Mouse (Mus musculus) G1E-ER4 (cell line): Measurements from ENCODE around the gene Olfr1225. TPM values are rescaled to one million over a fixed set of nuclear protein-coding genes. Genes with fewer than 3 reads are reported as not detected.
"Not testable (repeated sequence)": the region's sequence is repeated elsewhere in the genome, so short reads cannot be mapped to it uniquely, and the experiment has no call there.

Source experiments
- GATA1 ChIP-seq: IDR thresholded peaks from one replicate; pipeline ENCODE4 v1.8.0; 2012; ENCODE audit warnings: low read length, inconsistent platforms
- polyA plus RNA-seq: library from polyadenylated mRNA; stranded (reverse); fragments of >175 nt; gene quantifications from 2 replicates; pipeline ENCODE4 v1.2.3, GENCODE M21; 2012

Gene Olfr1225
- not detected in 2 replicates for polyA plus RNA-seq

DNA sequence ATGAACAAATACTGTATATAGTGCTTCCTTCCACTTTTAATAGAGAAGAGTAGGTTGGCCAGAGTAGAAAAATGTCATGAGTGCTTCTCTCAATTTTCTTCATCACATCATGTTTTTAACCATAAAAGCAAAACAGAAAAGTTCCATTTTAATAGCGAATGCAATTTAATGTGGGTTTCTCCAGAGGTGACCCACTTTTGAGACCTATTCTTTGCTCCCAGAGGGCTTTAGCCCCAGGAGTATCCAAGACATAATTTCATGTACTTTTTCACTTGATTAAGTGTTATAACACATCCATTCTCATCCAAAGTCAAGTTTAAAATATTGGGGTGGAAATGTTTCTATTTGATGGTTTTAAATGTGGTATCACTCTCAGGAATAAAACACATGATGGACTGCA lies at the start of gene Olfr1225:
Gene Olfr1225 (minus strand): TSS at position 101 of the 400 bp plus-strand sequence.
- no peak for TF ChIP-seq GATA1

GRCm38 (mm10) chr2:89199948-89200347 lies 25.5 kb upstream of the Olfr1225 start, which contains the start of gene Olfr1226:
Olfr1226 (minus strand) TSS chr2:89200048.
- TF ChIP-seq GATA1: no peak

DNA sequence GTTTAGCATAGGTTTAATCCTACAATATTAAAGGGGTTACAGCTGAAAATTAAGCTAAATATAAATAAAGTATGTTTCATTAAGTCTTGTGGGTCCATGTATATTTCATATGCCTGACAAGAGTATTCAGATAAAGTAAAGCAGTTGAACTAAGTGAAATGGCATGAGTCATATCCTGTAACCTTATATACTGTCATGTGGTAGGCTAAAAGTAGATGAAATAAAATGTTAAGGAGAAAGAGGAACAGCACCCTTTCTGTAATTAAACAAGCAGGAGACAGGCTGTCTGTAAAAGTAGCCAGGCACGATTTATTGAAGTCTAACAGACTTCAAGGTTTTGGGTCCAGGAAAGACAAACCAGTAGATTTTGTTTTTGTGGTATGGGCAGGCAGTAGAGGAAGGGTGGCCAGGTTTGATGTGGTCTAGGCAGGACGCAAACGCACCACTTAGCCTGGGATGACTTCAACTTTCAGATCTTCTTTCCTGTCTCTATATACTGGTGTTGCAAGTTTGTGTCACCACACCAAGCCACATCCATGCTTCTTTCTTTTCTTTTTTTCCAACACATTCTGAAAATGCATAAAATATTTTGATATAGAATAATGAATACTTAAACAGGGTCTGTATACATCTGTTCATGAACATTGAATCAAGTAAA lies 22.0 kb upstream of the Olfr1225 start:
- no peak for TF ChIP-seq GATA1

DNA sequence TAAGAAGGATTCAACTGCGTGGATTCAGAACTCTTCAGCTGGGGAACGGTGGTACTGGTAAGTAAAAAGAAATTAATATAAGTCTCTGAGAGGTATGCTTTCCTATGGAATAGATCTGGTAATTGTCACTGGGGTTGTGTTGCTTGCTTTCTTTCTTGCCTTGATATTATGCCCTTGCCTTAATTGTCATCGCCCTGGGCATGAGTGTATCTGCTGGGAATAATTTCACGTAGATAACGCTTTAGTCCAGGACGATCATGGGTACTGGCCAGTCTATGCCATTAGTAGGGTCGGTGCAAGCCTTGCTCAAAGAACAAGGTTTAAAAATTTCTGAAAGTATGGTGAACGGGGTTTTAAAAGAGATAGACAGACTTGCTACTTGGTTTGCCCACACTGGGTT lies 10.5 kb downstream of the Olfr1225 start, which contains the start of gene Olfr1224-ps1:
Gene Olfr1224-ps1 (minus strand): TSS at position 101 of the 400 bp plus-strand sequence.
- TF ChIP-seq GATA1: not testable (repeated sequence)

- no peak for TF ChIP-seq GATA1
Observed at GRCm38 (mm10) chr2:89151460-89151859, 23.0 kb downstream of the Olfr1225 start, which contains the start of gene Olfr1223. Olfr1223 (minus strand) TSS chr2:89151560.

DNA sequence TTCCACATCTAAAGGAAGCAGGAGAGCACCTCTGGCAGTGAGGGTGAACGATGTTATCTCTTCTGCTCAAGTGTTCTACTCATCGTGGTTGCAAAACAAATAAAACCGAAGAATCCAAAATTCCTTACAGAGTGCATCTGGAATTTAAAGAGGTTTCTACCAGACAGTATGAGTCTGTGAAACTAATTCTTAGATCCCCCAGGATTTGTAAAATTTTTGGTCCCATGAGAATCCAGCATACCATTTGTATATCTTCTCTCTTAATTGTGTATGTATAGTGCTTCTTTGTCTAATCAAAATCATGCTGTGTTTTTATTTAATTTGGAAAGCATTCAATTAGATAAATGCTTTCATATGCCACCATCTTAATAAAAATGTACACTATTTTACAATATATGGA lies 41.5 kb downstream of the Olfr1225 start, which contains the start of gene Olfr1222:
Gene Olfr1222 (minus strand): TSS at position 101 of the 400 bp plus-strand sequence.
- TF ChIP-seq GATA1: no peak

Other genes with a start within 250 kb of the Olfr1225 start
- gene Olfr1211, start 236.6 kb downstream of the Olfr1225 start, polyA plus RNA-seq: not detected in 2 replicates
- gene Olfr1212, start 220.7 kb downstream of the Olfr1225 start, polyA plus RNA-seq: not detected in 2 replicates
- gene Gm13762, start 194.4 kb downstream of the Olfr1225 start, polyA plus RNA-seq: not detected in 2 replicates
- gene Olfr1214, start 182.0 kb downstream of the Olfr1225 start, polyA plus RNA-seq: not detected in 2 replicates
- gene Olfr1215, start 167.7 kb downstream of the Olfr1225 start, polyA plus RNA-seq: not detected in 2 replicates
- not detected in 2 replicates for gene Olfr1216, start 156.3 kb downstream of the Olfr1225 start, polyA plus RNA-seq
- not detected in 2 replicates for gene Olfr1217, start 142.6 kb downstream of the Olfr1225 start, polyA plus RNA-seq
- gene Olfr1218, start 113.5 kb downstream of the Olfr1225 start, polyA plus RNA-seq: not detected in 2 replicates
- gene Olfr1219, start 91.2 kb downstream of the Olfr1225 start, polyA plus RNA-seq: not detected in 2 replicates
- gene Olfr1220, start 67.8 kb downstream of the Olfr1225 start, polyA plus RNA-seq: not detected in 2 replicates
- not detected in 2 replicates for gene Olfr1221, start 57.4 kb downstream of the Olfr1225 start, polyA plus RNA-seq
- not detected in 2 replicates for gene Olfr1222, start 41.6 kb downstream of the Olfr1225 start, polyA plus RNA-seq
- not detected in 2 replicates for gene Olfr1223, start 23.1 kb downstream of the Olfr1225 start, polyA plus RNA-seq
- gene Olfr1224-ps1, start 10.6 kb downstream of the Olfr1225 start, polyA plus RNA-seq: not detected in 2 replicates
- gene Olfr1226, start 25.4 kb upstream of the Olfr1225 start, polyA plus RNA-seq: not detected in 2 replicates
- gene Olfr1228, start 79.4 kb upstream of the Olfr1225 start, polyA plus RNA-seq: not detected in 2 replicates
- not detected in 2 replicates for gene Olfr1229, start 113.3 kb upstream of the Olfr1225 start, polyA plus RNA-seq
- gene Olfr1230, start 122.6 kb upstream of the Olfr1225 start, polyA plus RNA-seq: not detected in 2 replicates
- not detected in 2 replicates for gene Olfr1231, start 132.4 kb upstream of the Olfr1225 start, polyA plus RNA-seq
- gene Olfr1232, start 155.0 kb upstream of the Olfr1225 start, polyA plus RNA-seq: not detected in 2 replicates
- not detected in 2 replicates for gene Olfr1233, start 167.7 kb upstream of the Olfr1225 start, polyA plus RNA-seq
- gene Olfr1234, start 190.2 kb upstream of the Olfr1225 start, polyA plus RNA-seq: not detected in 2 replicates
- gene Olfr1238, start 235.0 kb upstream of the Olfr1225 start, polyA plus RNA-seq: not detected in 2 replicates
- gene Olfr1239, start 245.7 kb upstream of the Olfr1225 start, polyA plus RNA-seq: not detected in 2 replicates